Mouse (Mus musculus): ENCODE results near the gene Psapl1. TPM values are rescaled to one million over a fixed set of nuclear protein-coding genes. Genes with fewer than 3 reads are reported as not detected.

Gene Psapl1
- not detected in 2 replicates for polyA plus RNA-seq (2011; ENCODE audit: insufficient read depth, insufficient read length, low read depth, missing spikeins)

DNA sequence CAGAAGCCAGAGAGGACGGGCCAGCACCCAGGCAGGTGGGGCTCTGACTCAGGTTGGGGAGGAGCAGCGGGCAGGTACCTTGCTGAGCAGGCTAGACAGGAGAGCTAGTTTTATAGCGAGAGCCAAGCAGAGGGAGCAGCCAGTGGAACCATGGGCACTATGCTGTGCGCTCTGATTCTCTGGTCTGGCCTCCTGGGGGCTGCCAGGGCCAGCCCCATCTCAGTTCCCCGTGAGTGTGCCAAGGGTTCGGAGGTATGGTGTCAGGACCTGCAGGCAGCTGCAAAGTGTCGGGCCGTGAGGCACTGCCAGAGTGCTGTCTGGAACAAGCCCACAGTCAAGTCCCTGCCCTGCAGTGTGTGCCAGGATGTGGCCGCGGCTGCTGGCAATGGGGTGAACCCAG, at the start of gene Psapl1:
Psapl1 (plus strand) TSS at position 106 of the 400 bp plus-strand sequence.
- Histone ChIP-seq H3K27me3 (ENCODE audit: control insufficient read depth, insufficient read depth, low read length, poor library complexity, severe bottlenecking) (no peaks in the 10 kb centered on the region), H3K27ac (ENCODE audit: insufficient read depth, low read length) (no peak within 1 kb of the TSS)

GRCm38 (mm10) chr5:36154879-36155485, 48.8 kb upstream of the Psapl1 start:
- H3K4me3 ChIP-seq (ENCODE audit: low read depth, low read length), result no peak overlapping the region
- TF ChIP-seq CTCF (IDR thresholded peaks at IDR 0.05; ENCODE audit: low read depth, low read length) (no peak), POLR2A (IDR thresholded peaks at IDR 0.05; ENCODE audit: insufficient read depth, low read length) (no peak)
- no peaks in the 10 kb centered on the region for H3K9me3 ChIP-seq (replicated peaks; ENCODE audit: control insufficient read depth, insufficient read depth, low read length, poor library complexity, severe bottlenecking)
- H3K9ac ChIP-seq (ENCODE audit: low read depth, poor library complexity, severe bottlenecking), result no peak overlapping the region
- no peaks in the 10 kb centered on the region for H3K27me3 ChIP-seq (ENCODE audit: control insufficient read depth, insufficient read depth, low read length, poor library complexity, severe bottlenecking)
- no peak overlapping the region for H3K27ac ChIP-seq (ENCODE audit: insufficient read depth, low read length)
- H3K4me1 ChIP-seq (ENCODE audit: control insufficient read depth, insufficient read depth, low read length), result no peaks in the 10 kb centered on the region
- H3K36me3 ChIP-seq (ENCODE audit: control insufficient read depth, insufficient read depth, low read length, poor library complexity, severe bottlenecking), result no peaks in the 10 kb centered on the region

More for the DNA sequence above, at the start of gene Psapl1:
- TF ChIP-seq EP300 (IDR thresholded peaks at IDR 0.05; ENCODE audit: insufficient read depth, low read depth, low read length) (no peak), CTCF (IDR thresholded peaks at IDR 0.05; ENCODE audit: low read depth, low read length) (no peak), POLR2A (IDR thresholded peaks at IDR 0.05; ENCODE audit: insufficient read depth, low read length) (no peak)
- Histone ChIP-seq H3K9ac (ENCODE audit: low read depth, poor library complexity, severe bottlenecking) (no peak within 1 kb of the TSS), H3K36me3 (ENCODE audit: control insufficient read depth, insufficient read depth, low read length, poor library complexity, severe bottlenecking) (no peaks in the 10 kb centered on the region), H3K9me3 (replicated peaks; ENCODE audit: control insufficient read depth, insufficient read depth, low read length, poor library complexity, severe bottlenecking) (no peaks in the 10 kb centered on the region), H3K4me1 (ENCODE audit: control insufficient read depth, insufficient read depth, low read length) (no peaks in the 10 kb centered on the region), H3K4me3 (ENCODE audit: low read depth, low read length) (no peak within 1 kb of the TSS)

GRCm38 (mm10) chr5:36165424-36166302, 38.2 kb upstream of the Psapl1 start:
- H3K4me3 ChIP-seq (ENCODE audit: low read depth, low read length), result no peak overlapping the region
- no peak overlapping the region for H3K27ac ChIP-seq (ENCODE audit: insufficient read depth, low read length)

DNA sequence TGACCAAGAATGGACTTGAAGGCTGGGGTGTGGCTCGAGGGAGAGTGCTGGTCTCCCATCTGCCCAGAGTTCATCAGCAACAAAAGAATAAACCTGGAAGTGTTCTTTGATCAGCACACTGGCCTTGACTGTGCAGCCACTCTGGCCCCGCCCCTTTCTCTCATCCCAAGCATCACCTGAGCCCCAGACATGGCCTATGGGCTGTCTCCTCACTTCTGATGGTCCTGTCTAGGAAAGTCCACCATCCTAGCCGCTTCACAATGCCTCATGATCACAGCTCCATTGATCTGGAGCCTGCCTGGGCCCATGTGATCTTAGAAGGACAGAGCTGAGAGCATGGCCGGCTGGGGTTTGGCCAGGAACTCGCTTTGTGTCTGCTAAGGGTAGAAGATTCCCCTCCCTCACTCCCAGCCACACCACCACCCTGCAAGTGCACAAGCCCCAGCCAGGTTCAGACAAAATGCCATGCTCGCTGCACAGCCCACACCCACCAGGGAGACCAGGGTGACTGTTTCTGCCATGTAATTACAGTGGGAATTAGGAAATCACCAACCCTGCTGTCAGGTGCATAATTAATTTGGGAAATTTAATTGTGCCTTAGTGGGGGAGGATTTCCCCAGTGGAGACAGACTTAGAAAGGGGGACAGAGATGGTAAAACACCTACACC, 37.3 kb upstream of the Psapl1 start:
- Histone ChIP-seq H3K4me3 (ENCODE audit: low read depth, low read length) (no peak overlapping the region), H3K36me3 (ENCODE audit: control insufficient read depth, insufficient read depth, low read length, poor library complexity, severe bottlenecking) (no peaks in the 10 kb centered on the region), H3K4me1 (ENCODE audit: control insufficient read depth, insufficient read depth, low read length) (no peaks in the 10 kb centered on the region), H3K9ac (ENCODE audit: low read depth, poor library complexity, severe bottlenecking) (no peak overlapping the region), H3K27ac (ENCODE audit: insufficient read depth, low read length) (no peak overlapping the region), H3K27me3 (ENCODE audit: control insufficient read depth, insufficient read depth, low read length, poor library complexity, severe bottlenecking) (no peaks in the 10 kb centered on the region), H3K9me3 (replicated peaks; ENCODE audit: control insufficient read depth, insufficient read depth, low read length, poor library complexity, severe bottlenecking) (no peaks in the 10 kb centered on the region)
- TF ChIP-seq EP300 (IDR thresholded peaks at IDR 0.05; ENCODE audit: insufficient read depth, low read depth, low read length) (no peak), POLR2A (IDR thresholded peaks at IDR 0.05; ENCODE audit: insufficient read depth, low read length) (no peak)

More at GRCm38 (mm10) chr5:36165424-36166302, 38.2 kb upstream of the Psapl1 start:
- H3K9ac ChIP-seq (ENCODE audit: low read depth, poor library complexity, severe bottlenecking), result no peak overlapping the region
- no peaks in the 10 kb centered on the region for H3K9me3 ChIP-seq (replicated peaks; ENCODE audit: control insufficient read depth, insufficient read depth, low read length, poor library complexity, severe bottlenecking)
- H3K4me1 ChIP-seq (ENCODE audit: control insufficient read depth, insufficient read depth, low read length), result no peaks in the 10 kb centered on the region
- no peaks in the 10 kb centered on the region for H3K27me3 ChIP-seq (ENCODE audit: control insufficient read depth, insufficient read depth, low read length, poor library complexity, severe bottlenecking)
- TF ChIP-seq EP300 (IDR thresholded peaks at IDR 0.05; ENCODE audit: insufficient read depth, low read depth, low read length), result no peak
- TF ChIP-seq POLR2A (IDR thresholded peaks at IDR 0.05; ENCODE audit: insufficient read depth, low read length), result no peak
- no peak for TF ChIP-seq CTCF (IDR thresholded peaks at IDR 0.05; ENCODE audit: low read depth, low read length)
- no peaks in the 10 kb centered on the region for H3K36me3 ChIP-seq (ENCODE audit: control insufficient read depth, insufficient read depth, low read length, poor library complexity, severe bottlenecking)

- Histone ChIP-seq H3K27ac (ENCODE audit: insufficient read depth, low read length) (no peak overlapping the region), H3K36me3 (ENCODE audit: control insufficient read depth, insufficient read depth, low read length, poor library complexity, severe bottlenecking) (no peaks in the 10 kb centered on the region), H3K27me3 (ENCODE audit: control insufficient read depth, insufficient read depth, low read length, poor library complexity, severe bottlenecking) (no peaks in the 10 kb centered on the region), H3K9ac (ENCODE audit: low read depth, poor library complexity, severe bottlenecking) (no peak overlapping the region), H3K9me3 (replicated peaks; ENCODE audit: control insufficient read depth, insufficient read depth, low read length, poor library complexity, severe bottlenecking) (no peaks in the 10 kb centered on the region), H3K4me1 (ENCODE audit: control insufficient read depth, insufficient read depth, low read length) (no peaks in the 10 kb centered on the region), H3K4me3 (ENCODE audit: low read depth, low read length) (no peak overlapping the region)
- TF ChIP-seq CTCF (IDR thresholded peaks at IDR 0.05; ENCODE audit: low read depth, low read length), result no peak
- no peak for TF ChIP-seq POLR2A (IDR thresholded peaks at IDR 0.05; ENCODE audit: insufficient read depth, low read length)
- TF ChIP-seq EP300 (IDR thresholded peaks at IDR 0.05; ENCODE audit: insufficient read depth, low read depth, low read length), result no peak
Observed at GRCm38 (mm10) chr5:36168963-36169650, 34.7 kb upstream of the Psapl1 start.
